Mouse (Mus musculus) heart, embryonic 12.5 days (tissue): ENCODE results near the gene Tmem147. TPM values are rescaled to one million over a fixed set of nuclear protein-coding genes. Genes with fewer than 3 reads are reported as not detected.

Source experiments
- ATAC-seq: fragments of 200-750 bp; cut with Nextera tagmentation; 2 replicates; pipeline ENCODE4 v1.8.0; 2017; ENCODE audit warnings: moderate TSS enrichment, moderate library complexity; ENCODE audit not compliant: insufficient number of reproducible peaks, low FRiP score
- H3K27ac ChIP-seq: fragments of 300-500 bp; sonication (generic); 2 replicates; pipeline ENCODE4 v1.5.1; 2016; ENCODE audit warnings: mild to moderate bottlenecking, moderate library complexity; ENCODE audit not compliant: poor library complexity, severe bottlenecking
- H3K27me3 ChIP-seq: fragments of 300-500 bp; sonication (generic); replicated peaks from 2 replicates; pipeline ENCODE4 v1.6.1; 2016; ENCODE audit warnings: mild to moderate bottlenecking, moderate library complexity
- H3K36me3 ChIP-seq: fragments of 300-500 bp; sonication (generic); 2 replicates; pipeline ENCODE4 v1.6.1; 2016; ENCODE audit warnings: mild to moderate bottlenecking, moderate library complexity
- H3K4me1 ChIP-seq: fragments of 300-500 bp; sonication (generic); replicated peaks from 2 replicates; pipeline ENCODE4 v1.6.1; 2016; ENCODE audit warnings: mild to moderate bottlenecking
- H3K4me2 ChIP-seq: fragments of 300-500 bp; sonication (generic); 2 replicates; pipeline ENCODE4 v1.6.1; 2016; ENCODE audit warnings: mild to moderate bottlenecking, moderate library complexity
- H3K4me3 ChIP-seq: fragments of 300-500 bp; sonication (generic); 2 replicates; pipeline ENCODE4 v1.5.1; 2016; ENCODE audit warnings: mild to moderate bottlenecking
- H3K9ac ChIP-seq: fragments of 300-500 bp; sonication (generic); 2 replicates; pipeline ENCODE4 v1.6.1; 2016; ENCODE audit warnings: mild to moderate bottlenecking, moderate library complexity
- H3K9me3 ChIP-seq: fragments of 300-500 bp; sonication (generic); replicated peaks from 2 replicates; pipeline ENCODE4 v1.6.1; 2016; ENCODE audit warnings: mild to moderate bottlenecking, moderate library complexity
- WGBS: fragments of 180-500 bp; shearing (Covaris S2); methylation state at CpG from one replicate; pipeline ENCODE4 v1.1.7; 2016; 5-methylcytosine and 5-hydroxymethylcytosine counted together
- polyA plus RNA-seq: library from polyadenylated mRNA; unstranded; fragments of >200 nt; fragmentation: Nextera tagmentation; extraction: Ambion mirVana; gene quantifications from 2 replicates; pipeline ENCODE4 v1.2.1, GENCODE M21; 2016

The Tmem147 gene
- polyA plus RNA-seq, 1 experiment from 2014 or later, result 158 TPM

GRCm38 (mm10) chr7:30723274-30723953, 5.9 kb downstream of the Tmem147 start:
- Histone ChIP-seq H3K4me3 (no peak overlapping the region), H3K9me3 (no peaks in the 10 kb centered on the region), H3K27ac (no peak overlapping the region), H3K4me1 (peaks cover 8% of the 10 kb centered on the region), H3K36me3 (peaks cover 28% of the 10 kb centered on the region), H3K9ac (no peak overlapping the region), H3K27me3 (peaks cover 41% of the 10 kb centered on the region), H3K4me2 (no peak overlapping the region)
- WGBS, result 69% methylated on average over 6 of the region's 6 CpGs
- ATAC-seq, result no peak

- Histone ChIP-seq H3K27me3 (peaks cover 62% of the 10 kb centered on the region), H3K9me3 (no peaks in the 10 kb centered on the region), H3K9ac (no peak overlapping the region), H3K27ac (no peak overlapping the region), H3K4me2 (no peak overlapping the region), H3K36me3 (peaks cover 11% of the 10 kb centered on the region; the same call in 1 of the 2 replicates), H3K4me3 (no peak overlapping the region), H3K4me1 (peaks cover 13% of the 10 kb centered on the region)
- no peak for ATAC-seq
- WGBS, result 78% methylated on average over 7 of the region's 7 CpGs
Measured at GRCm38 (mm10) chr7:30721286-30721685, 8.1 kb downstream of the Tmem147 start.

- no peak overlapping the region for H3K9ac ChIP-seq
- H3K9me3 ChIP-seq, result no peaks in the 10 kb centered on the region
- no peaks in the 10 kb centered on the region for H3K36me3 ChIP-seq
- H3K4me3 ChIP-seq, result no peak overlapping the region
- peaks cover 78% of the 10 kb centered on the region for H3K27me3 ChIP-seq
- no peak for ATAC-seq
- no peak overlapping the region for H3K27ac ChIP-seq
- H3K4me1 ChIP-seq, result peaks cover 13% of the 10 kb centered on the region
- WGBS, result 87% methylated on average over 5 of the region's 5 CpGs
- H3K4me2 ChIP-seq, result no peak overlapping the region
Measured at GRCm38 (mm10) chr7:30719669-30720068, 9.7 kb downstream of the Tmem147 start.

- Histone ChIP-seq H3K27ac (no peak overlapping the region), H3K4me2 (peak overlapping the region; percentile 72), H3K4me1 (peaks cover 13% of the 10 kb centered on the region), H3K9ac (0 out of 2 replicates have a peak overlapping the region, but pooled peaks have one; percentile 21), H3K27me3 (peaks cover 81% of the 10 kb centered on the region), H3K9me3 (no peaks in the 10 kb centered on the region), H3K36me3 (no peaks in the 10 kb centered on the region), H3K4me3 (peak overlapping the region; percentile 41)
- WGBS, result 12% methylated on average over 14 of the region's 14 CpGs
- ATAC-seq, result no peak
Measured at GRCm38 (mm10) chr7:30717716-30718046, 11.7 kb downstream of the Tmem147 start.

- peaks cover 78% of the 10 kb centered on the region for H3K27me3 ChIP-seq
- peak overlapping the region; percentile 72 for H3K4me2 ChIP-seq
- peaks cover 13% of the 10 kb centered on the region for H3K4me1 ChIP-seq
- ATAC-seq, result peak; percentile 87
- H3K9me3 ChIP-seq, result no peaks in the 10 kb centered on the region
- 0 out of 2 replicates have a peak overlapping the region, but pooled peaks have one; percentile 21 for H3K9ac ChIP-seq
- H3K27ac ChIP-seq, result no peak overlapping the region
- no peaks in the 10 kb centered on the region for H3K36me3 ChIP-seq
- peak overlapping the region; percentile 41 for H3K4me3 ChIP-seq
- WGBS, result 4% methylated on average over 43 of the region's 43 CpGs
Measured at GRCm38 (mm10) chr7:30717006-30717715, 12.2 kb downstream of the Tmem147 start.

- Histone ChIP-seq H3K4me1 (peaks cover 11% of the 10 kb centered on the region), H3K27me3 (peaks cover 44% of the 10 kb centered on the region), H3K36me3 (no peaks in the 10 kb centered on the region), H3K4me3 (no peak within 1 kb of the TSS), H3K27ac (no peak within 1 kb of the TSS), H3K4me2 (no peak within 1 kb of the TSS), H3K9me3 (no peaks in the 10 kb centered on the region), H3K9ac (no peak within 1 kb of the TSS)
- WGBS, result 74% methylated on average over 3 of the region's 3 CpGs
- ATAC-seq, result no peak
Measured at GRCm38 (mm10) chr7:30711942-30712341, 17.4 kb downstream of the Tmem147 start, which contains the start of gene Atp4a. Atp4a (plus strand) TSS chr7:30712209.

- Histone ChIP-seq H3K27ac (peak overlapping the region; percentile 92; the same call in 1 of the 2 replicates), H3K9me3 (no peaks in the 10 kb centered on the region), H3K27me3 (peaks cover 13% of the 10 kb centered on the region; the same call in 1 of the 2 replicates), H3K36me3 (no peaks in the 10 kb centered on the region), H3K9ac (no peak overlapping the region), H3K4me2 (no peak overlapping the region), H3K4me3 (no peak overlapping the region), H3K4me1 (peaks cover 17% of the 10 kb centered on the region)
- ATAC-seq, result no peak
- WGBS, result 78% methylated on average over 1 of the region's 1 CpGs
Measured at GRCm38 (mm10) chr7:30707441-30707840, 21.9 kb downstream of the Tmem147 start.

GRCm38 (mm10) chr7:30706214-30706882, 23.0 kb downstream of the Tmem147 start:
- H3K27ac ChIP-seq, result peak overlapping the region; percentile 92
- no peak overlapping the region for H3K4me3 ChIP-seq
- no peak overlapping the region for H3K9ac ChIP-seq
- ATAC-seq, result peak; percentile 79
- 18% methylated on average over 8 of the region's 8 CpGs for WGBS
- peak overlapping the region; percentile 25 for H3K4me2 ChIP-seq
- H3K9me3 ChIP-seq, result no peaks in the 10 kb centered on the region
- H3K4me1 ChIP-seq, result peaks cover 17% of the 10 kb centered on the region
- peaks cover 7% of the 10 kb centered on the region; the same call in 1 of the 2 replicates for H3K27me3 ChIP-seq
- H3K36me3 ChIP-seq, result no peaks in the 10 kb centered on the region

GRCm38 (mm10) chr7:30698589-30698988, 30.8 kb downstream of the Tmem147 start, which contains the start of gene 2200002J24Rik:
2200002J24Rik (plus strand) TSS chr7:30698926.
- H3K9ac ChIP-seq, result no peak within 1 kb of the TSS
- no peaks in the 10 kb centered on the region for H3K27me3 ChIP-seq
- no peak within 1 kb of the TSS for H3K4me2 ChIP-seq
- no peak within 1 kb of the TSS for H3K27ac ChIP-seq
- no peaks in the 10 kb centered on the region for H3K36me3 ChIP-seq
- WGBS, result 34% methylated on average over 9 of the region's 9 CpGs
- peaks cover 6% of the 10 kb centered on the region for H3K4me1 ChIP-seq
- no peak within 1 kb of the TSS for H3K4me3 ChIP-seq
- ATAC-seq, result no peak; the same call in 1 of the 2 replicates
- no peaks in the 10 kb centered on the region for H3K9me3 ChIP-seq

GRCm38 (mm10) chr7:30698101-30698500, 31.2 kb downstream of the Tmem147 start:
- H3K4me2 ChIP-seq, result no peak overlapping the region
- WGBS, result 59% methylated on average over 5 of the region's 5 CpGs
- no peak overlapping the region for H3K9ac ChIP-seq
- H3K27ac ChIP-seq, result no peak overlapping the region
- peaks cover 6% of the 10 kb centered on the region for H3K4me1 ChIP-seq
- H3K4me3 ChIP-seq, result no peak overlapping the region
- H3K36me3 ChIP-seq, result no peaks in the 10 kb centered on the region
- ATAC-seq, result no peak
- H3K9me3 ChIP-seq, result no peaks in the 10 kb centered on the region
- no peaks in the 10 kb centered on the region for H3K27me3 ChIP-seq

- Histone ChIP-seq H3K4me1 (no peaks in the 10 kb centered on the region), H3K27me3 (peaks cover 19% of the 10 kb centered on the region), H3K4me3 (no peak overlapping the region), H3K36me3 (no peaks in the 10 kb centered on the region), H3K9ac (no peak overlapping the region), H3K27ac (no peak overlapping the region), H3K4me2 (no peak overlapping the region), H3K9me3 (no peaks in the 10 kb centered on the region)
- ATAC-seq, result no peak
- 74% methylated on average over 6 of the region's 6 CpGs for WGBS
Measured at GRCm38 (mm10) chr7:30688325-30688724, 41.0 kb downstream of the Tmem147 start.
